ENCODE assay signal across 12 mouse cellular contexts in the genomic region with DNA sequence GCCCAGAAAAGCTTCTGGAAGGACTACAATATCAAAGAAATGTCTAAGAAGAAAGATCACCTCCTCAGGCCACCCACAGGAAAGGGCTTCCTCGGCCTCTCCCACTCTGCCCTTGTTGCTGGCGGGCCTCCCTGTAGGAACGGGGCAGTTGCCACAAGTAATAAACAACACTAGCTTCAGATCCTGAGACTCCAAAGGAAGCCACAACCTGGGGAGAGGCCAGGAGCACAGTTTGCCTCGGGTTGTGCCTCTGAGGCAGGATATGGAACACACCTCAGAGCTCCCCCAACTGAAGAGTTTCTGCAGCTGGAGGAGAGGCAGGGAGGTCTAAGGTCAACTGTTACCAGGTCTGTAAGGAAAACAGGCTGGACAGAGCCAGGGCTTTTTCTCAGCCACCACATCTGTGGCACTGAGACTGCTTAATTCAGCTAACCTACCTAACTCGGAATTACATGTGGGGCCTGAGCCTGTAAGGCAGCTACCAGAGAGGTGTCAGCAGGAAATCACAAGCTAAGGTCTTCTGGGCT.
A peak's percentile ranks its signal among the peaks of the same experiment; 100 is the strongest.
DNase-seq lines count a peak whose midpoint lies in the region; ATAC-seq and TF ChIP-seq lines count a peak whose summit lies in the region.
"Had no signal": no experiment of that assay in that cellular context is flagged by ENCODE, and none has a peak within 500 bp of the region (broad histone marks: within the 10 kb centered on the region; RNA-seq: fewer than 3 reads in every experiment).

No protein-coding gene starts in this region.

- H3K9me3 ChIP-seq in lung, embryonic 14.5 days (ENCODE audit: low read depth, low read length): no peaks in the 10 kb centered on the region
- no peaks in the 10 kb centered on the region for H3K9me3 ChIP-seq in lung, postnatal 0 days (ENCODE audit: low read length)
- H3K9me3 ChIP-seq in limb, embryonic 12.5 days: no peaks in the 10 kb centered on the region
- H3K9me3 ChIP-seq in hindbrain, embryonic 14.5 days (ENCODE audit: control insufficient read depth, low read length): no peaks in the 10 kb centered on the region

- ATAC-seq in lung, embryonic 14.5 days (ENCODE audit: insufficient read depth): no peak
- no peak for ATAC-seq in lung, postnatal 0 days
- ATAC-seq in limb, embryonic 12.5 days (ENCODE audit: insufficient number of reproducible peaks, insufficient read depth, low FRiP score, low TSS enrichment, low read depth): no peak
- ATAC-seq in hindbrain, embryonic 14.5 days (ENCODE audit: low FRiP score): no peak
- ATAC-seq in granulocyte monocyte progenitor cell, adult 5-6 weeks (replicated peaks; ENCODE audit: poor library complexity, severe bottlenecking): no peak

- TF ChIP-seq EP300 in lung, postnatal 0 days (IDR thresholded peaks at IDR 0.05): no peak

- peaks cover 13% of the 10 kb centered on the region for H3K4me1 ChIP-seq in lung, embryonic 14.5 days (ENCODE audit: insufficient read depth)
- no peaks in the 10 kb centered on the region for H3K4me1 ChIP-seq in lung, postnatal 0 days (ENCODE audit: insufficient read depth, low read depth, low read length)
- H3K4me1 ChIP-seq in limb, embryonic 12.5 days (replicated peaks): peaks cover 20% of the 10 kb centered on the region
- H3K4me1 ChIP-seq in hindbrain, embryonic 14.5 days (replicated peaks; ENCODE audit: control insufficient read depth, insufficient read depth, low read length): no peaks in the 10 kb centered on the region

- no peaks in the 10 kb centered on the region for H3K27me3 ChIP-seq in lung, embryonic 14.5 days (ENCODE audit: insufficient read depth, low read length)
- no peaks in the 10 kb centered on the region for H3K27me3 ChIP-seq in lung, postnatal 0 days (replicated peaks; ENCODE audit: insufficient read depth, low read length)
- H3K27me3 ChIP-seq in limb, embryonic 12.5 days: no peaks in the 10 kb centered on the region
- H3K27me3 ChIP-seq in hindbrain, embryonic 14.5 days (ENCODE audit: control insufficient read depth, insufficient read depth, low read length): no peaks in the 10 kb centered on the region

- peak; percentile 97 for DNase-seq in heart, adult 11 months
- no peak for DNase-seq in heart, postnatal 10 days
- peak; percentile 11 for DNase-seq in lung, embryonic 14.5 days
- DNase-seq in lung, postnatal 0 days (ENCODE audit: low spot score): no peak
- peak; percentile 13 for DNase-seq in kidney, adult 9 months
- no peak for DNase-seq in hindbrain, embryonic 14.5 days (ENCODE audit: low spot score)
- DNase-seq: adrenal gland, postnatal 14 days; right cerebral cortex, postnatal 25 days; thymus, postnatal 36 days had no signal

- H3K27ac ChIP-seq in lung, embryonic 14.5 days (ENCODE audit: low read depth): no peak overlapping the region
- no peak overlapping the region for H3K27ac ChIP-seq in lung, postnatal 0 days (ENCODE audit: low read length)
- H3K27ac ChIP-seq in limb, embryonic 12.5 days: peak overlapping the region; percentile 9; the same call in 1 of the 2 replicates
- H3K27ac ChIP-seq in hindbrain, embryonic 14.5 days: no peak overlapping the region

- H3K9ac ChIP-seq in lung, embryonic 14.5 days: no peak overlapping the region
- no peak overlapping the region for H3K9ac ChIP-seq in lung, postnatal 0 days (replicated peaks; ENCODE audit: low read depth)
- no peak overlapping the region for H3K9ac ChIP-seq in limb, embryonic 12.5 days (replicated peaks)
- no peak overlapping the region for H3K9ac ChIP-seq in hindbrain, embryonic 14.5 days

- H3K4me2 ChIP-seq in lung, embryonic 14.5 days: no peak overlapping the region
- no peak overlapping the region for H3K4me2 ChIP-seq in lung, postnatal 0 days (replicated peaks; ENCODE audit: low read depth, low read length)
- no peak overlapping the region for H3K4me2 ChIP-seq in limb, embryonic 12.5 days
- no peak overlapping the region for H3K4me2 ChIP-seq in hindbrain, embryonic 14.5 days (replicated peaks)
- H3K4me2 ChIP-seq: liver, embryonic 11.5 days had no signal

- no peaks in the 10 kb centered on the region for H3K36me3 ChIP-seq in lung, embryonic 14.5 days (ENCODE audit: insufficient read depth)
- no peaks in the 10 kb centered on the region for H3K36me3 ChIP-seq in lung, postnatal 0 days (ENCODE audit: insufficient read depth, low read length)
- no peaks in the 10 kb centered on the region for H3K36me3 ChIP-seq in limb, embryonic 12.5 days
- H3K36me3 ChIP-seq in hindbrain, embryonic 14.5 days (replicated peaks; ENCODE audit: control insufficient read depth, insufficient read depth): no peaks in the 10 kb centered on the region

- H3K4me3 ChIP-seq in lung, embryonic 14.5 days (ENCODE audit: low read depth, low read length): no peak overlapping the region
- no peak overlapping the region for H3K4me3 ChIP-seq in lung, postnatal 0 days (ENCODE audit: low read depth, low read length)
- H3K4me3 ChIP-seq in limb, embryonic 12.5 days (replicated peaks): no peak overlapping the region
- no peak overlapping the region for H3K4me3 ChIP-seq in hindbrain, embryonic 14.5 days (replicated peaks; ENCODE audit: low read length)

- intact Hi-C loops in heart, postnatal 10 days (cut with DNase I): no loop called here

- no peak for TF ChIP-seq CTCF in lung, embryonic 14.5 days (IDR thresholded peaks at IDR 0.05; ENCODE audit: low read depth)
- TF ChIP-seq CTCF in lung, postnatal 0 days (IDR thresholded peaks at IDR 0.05): no peak

- 42% methylated on average over 5 of the region's 5 CpGs for WGBS in lung, embryonic 14.5 days
- 50% methylated on average over 5 of the region's 5 CpGs for WGBS in lung, postnatal 0 days
- 14% methylated on average over 5 of the region's 5 CpGs for WGBS in limb, embryonic 12.5 days
- 75% methylated on average over 5 of the region's 5 CpGs for WGBS in hindbrain, embryonic 14.5 days

Comparison
In these comparisons a context has a peak if more than half of its experiments do, and no peak if none do; other contexts are left out.
1. DNase-seq: peak in heart, adult 11 months (single experiment), lung, embryonic 14.5 days (single experiment) and kidney, adult 9 months (single experiment); none in heart, postnatal 10 days (0 of 2), lung, postnatal 0 days (single experiment) and hindbrain, embryonic 14.5 days (single experiment).